Mouse (Mus musculus) B cell, adult 2 months (primary cell): Measurements from ENCODE around the gene Glipr1l2.
A peak's percentile ranks its signal among the peaks of the same experiment; 100 is the strongest.
"Not testable (repeated sequence)": the region's sequence is repeated elsewhere in the genome, so short reads cannot be mapped to it uniquely, and the experiment has no call there.

Experiments used
- DNase-seq, 2 experiments: peaks; one replicate each; pipeline ENCODE4 v3.0.0; 2022

The Glipr1l2 gene

GRCm38 (mm10) chr10:112083157-112083556, at the start of gene Glipr1l2:
TSS of gene Glipr1l2 (plus strand) at chr10:112083354.
- DNase-seq, result no peak

GRCm38 (mm10) chr10:112043523-112043922, 39.6 kb upstream of the Glipr1l2 start:
- DNase-seq, result not testable (repeated sequence)

- DNase-seq, result not testable (repeated sequence)
These were observed 38.9 kb upstream of the Glipr1l2 start for GRCm38 (mm10) chr10:112044283-112044682.

- no peak for DNase-seq
These were observed 31.9 kb upstream of the Glipr1l2 start for GRCm38 (mm10) chr10:112051220-112051619.

- DNase-seq, result not testable (repeated sequence)
These were observed 31.2 kb upstream of the Glipr1l2 start for GRCm38 (mm10) chr10:112051956-112052355.

- peak; percentile 3 to 6 for DNase-seq
These were observed 23.2 kb upstream of the Glipr1l2 start, which contains the start of gene Glipr1l1 for GRCm38 (mm10) chr10:112059702-112060582. TSS of gene Glipr1l1 (plus strand) at chr10:112060189.

- DNase-seq, result not testable (repeated sequence)
These were observed 22.6 kb upstream of the Glipr1l2 start for GRCm38 (mm10) chr10:112060583-112060934.

GRCm38 (mm10) chr10:112080044-112080443, 3.1 kb upstream of the Glipr1l2 start:
- no peak for DNase-seq

- DNase-seq, result peak; percentile 80 to 82
These were observed 22.6 kb downstream of the Glipr1l2 start for GRCm38 (mm10) chr10:112105785-112106184.

- DNase-seq, result no peak
These were observed 27.2 kb downstream of the Glipr1l2 start for GRCm38 (mm10) chr10:112110401-112110800.

GRCm38 (mm10) chr10:112125090-112125489, 41.9 kb downstream of the Glipr1l2 start:
- DNase-seq, result not testable (repeated sequence)

GRCm38 (mm10) chr10:112127682-112128230, 44.6 kb downstream of the Glipr1l2 start:
- not testable (repeated sequence) for DNase-seq

GRCm38 (mm10) chr10:112132194-112132593, 49.0 kb downstream of the Glipr1l2 start:
- no peak for DNase-seq

- no peak for DNase-seq
These were observed 55.1 kb downstream of the Glipr1l2 start for GRCm38 (mm10) chr10:112138050-112138870.

- DNase-seq, result no peak
These were observed 55.8 kb downstream of the Glipr1l2 start for GRCm38 (mm10) chr10:112138871-112139430.

GRCm38 (mm10) chr10:112139834-112140233, 56.7 kb downstream of the Glipr1l2 start:
- DNase-seq, result no peak
